Mouse (Mus musculus) thymus, postnatal 25 days (tissue): Measurements from ENCODE around the gene Gm17677.

Source experiments
- DNase-seq: peaks from one replicate; pipeline ENCODE4 v3.0.0; 2022

Gene Gm17677

GRCm38 (mm10) chr9:35740749-35741148 lies at the start of gene Gm17677:
TSS of gene Gm17677 (plus strand) at chr9:35741049.
- DNase-seq: no peak

- no peak for DNase-seq
These were observed 48.9 kb upstream of the Gm17677 start for GRCm38 (mm10) chr9:35691924-35692323.

GRCm38 (mm10) chr9:35707265-35707664 lies 33.6 kb upstream of the Gm17677 start:
- no peak for DNase-seq

- no peak for DNase-seq
These were observed 16.0 kb downstream of the Gm17677 start for GRCm38 (mm10) chr9:35756843-35757242.

GRCm38 (mm10) chr9:35778009-35778408 lies 37.2 kb downstream of the Gm17677 start, which contains the start of gene Gm17727:
TSS of gene Gm17727 (minus strand) at chr9:35778109.
- no peak for DNase-seq

GRCm38 (mm10) chr9:35790001-35790400 lies 49.2 kb downstream of the Gm17677 start, which contains the start of the genes Gm27235 and D730048I06Rik:
TSS of gene Gm27235 (minus strand) at chr9:35790101.
TSS of gene D730048I06Rik (minus strand) at chr9:35790112.
- DNase-seq: no peak
